Mouse (Mus musculus): ENCODE measurements around the gene Rabgap1. TPM values are rescaled to one million over a fixed set of nuclear protein-coding genes. Genes with fewer than 3 reads are reported as not detected.

The Rabgap1 gene
- polyA plus RNA-seq, 1 experiment from 2014 or later, result 69.1 TPM

DNA sequence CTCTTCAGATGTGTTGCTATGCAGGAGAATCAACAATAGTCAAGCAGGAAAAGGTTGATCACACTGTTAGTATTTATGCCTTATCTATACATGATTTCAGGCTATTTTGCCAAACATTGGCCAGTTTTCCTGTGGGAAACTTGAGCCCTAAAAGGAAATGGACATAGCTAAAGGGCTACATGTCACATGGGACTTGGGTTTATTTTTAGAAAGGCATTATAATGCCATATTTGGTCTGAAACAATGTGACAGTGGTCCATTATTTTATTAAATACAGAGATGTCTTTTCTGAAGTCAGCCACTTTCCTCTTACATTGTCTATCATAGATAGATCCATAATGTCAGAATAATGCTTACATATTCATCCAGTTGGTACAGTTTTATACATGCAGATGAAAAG lies 84.5 kb downstream of the Rabgap1 start:
- peaks cover 4% of the 10 kb centered on the region; the same call in 1 of the 2 replicates for H3K36me3 ChIP-seq (ENCODE audit: control insufficient read depth, insufficient read depth, low read length)
- no peak overlapping the region for H3K4me2 ChIP-seq (replicated peaks; ENCODE audit: low read depth, low read length)
- no peak overlapping the region for H3K9ac ChIP-seq (ENCODE audit: low read depth, low read length)
- no peaks in the 10 kb centered on the region for H3K9me3 ChIP-seq (ENCODE audit: control insufficient read depth, low read length)
- no peak for ATAC-seq (ENCODE audit: low FRiP score, low TSS enrichment)
- no peaks in the 10 kb centered on the region for H3K27me3 ChIP-seq (ENCODE audit: control insufficient read depth, insufficient read depth, low read length)
- H3K27ac ChIP-seq (ENCODE audit: low read depth, low read length), result no peak overlapping the region
- no peak overlapping the region for H3K4me3 ChIP-seq (ENCODE audit: low read length)
- no peaks in the 10 kb centered on the region for H3K4me1 ChIP-seq (ENCODE audit: control insufficient read depth, insufficient read depth, low read length)

- ATAC-seq (ENCODE audit: low FRiP score, low TSS enrichment), result no peak
- no peak overlapping the region for H3K4me2 ChIP-seq (replicated peaks; ENCODE audit: low read depth, low read length)
- H3K27me3 ChIP-seq (ENCODE audit: control insufficient read depth, insufficient read depth, low read length), result no peaks in the 10 kb centered on the region
Observed at GRCm38 (mm10) chr2:37529397-37529796, 86.3 kb downstream of the Rabgap1 start.

GRCm38 (mm10) chr2:37530766-37531165 lies 87.7 kb downstream of the Rabgap1 start:
- Histone ChIP-seq H3K36me3 (ENCODE audit: control insufficient read depth, insufficient read depth, low read length) (peaks cover 32% of the 10 kb centered on the region), H3K4me2 (replicated peaks; ENCODE audit: low read depth, low read length) (no peak overlapping the region), H3K4me3 (ENCODE audit: low read length) (no peak overlapping the region), H3K9ac (ENCODE audit: low read depth, low read length) (no peak overlapping the region), H3K4me1 (ENCODE audit: control insufficient read depth, insufficient read depth, low read length) (no peaks in the 10 kb centered on the region), H3K27ac (ENCODE audit: low read depth, low read length) (no peak overlapping the region), H3K9me3 (ENCODE audit: control insufficient read depth, low read length) (no peaks in the 10 kb centered on the region), H3K27me3 (ENCODE audit: control insufficient read depth, insufficient read depth, low read length) (no peaks in the 10 kb centered on the region)
- no peak for ATAC-seq (ENCODE audit: low FRiP score, low TSS enrichment)
- WGBS, result 90% methylated on average over 1 of the region's 1 CpGs

More at GRCm38 (mm10) chr2:37529397-37529796, 86.3 kb downstream of the Rabgap1 start:
- no peaks in the 10 kb centered on the region for H3K4me1 ChIP-seq (ENCODE audit: control insufficient read depth, insufficient read depth, low read length)
- no peak overlapping the region for H3K27ac ChIP-seq (ENCODE audit: low read depth, low read length)
- no peak overlapping the region for H3K4me3 ChIP-seq (ENCODE audit: low read length)
- H3K9ac ChIP-seq (ENCODE audit: low read depth, low read length), result no peak overlapping the region
- no peaks in the 10 kb centered on the region for H3K9me3 ChIP-seq (ENCODE audit: control insufficient read depth, low read length)
- WGBS, result 96% methylated on average over 2 of the region's 2 CpGs
- peaks cover 19% of the 10 kb centered on the region; the same call in 1 of the 2 replicates for H3K36me3 ChIP-seq (ENCODE audit: control insufficient read depth, insufficient read depth, low read length)

DNA sequence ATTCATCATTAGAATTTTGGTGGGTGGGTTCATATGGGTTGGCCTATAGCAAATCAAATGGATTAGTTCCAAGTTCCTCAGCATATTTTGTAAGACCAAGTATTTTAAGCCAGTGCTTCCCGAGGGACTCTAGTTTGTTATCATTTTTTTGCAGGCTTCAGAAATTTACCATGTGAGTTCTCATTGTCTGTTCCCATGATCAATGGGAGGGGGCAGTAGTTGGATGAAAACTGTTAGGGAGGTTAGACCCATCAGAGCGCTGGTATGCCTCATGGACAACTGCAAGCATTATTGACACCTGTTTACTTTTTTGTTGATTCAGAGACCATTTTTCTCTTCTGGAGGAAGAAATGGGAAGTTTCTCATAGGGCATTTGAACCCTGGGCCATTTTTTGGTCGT lies 88.6 kb downstream of the Rabgap1 start:
- Histone ChIP-seq H3K4me2 (replicated peaks; ENCODE audit: low read depth, low read length) (no peak overlapping the region), H3K27ac (ENCODE audit: low read depth, low read length) (no peak overlapping the region), H3K27me3 (ENCODE audit: control insufficient read depth, insufficient read depth, low read length) (no peaks in the 10 kb centered on the region), H3K36me3 (ENCODE audit: control insufficient read depth, insufficient read depth, low read length) (peaks cover 37% of the 10 kb centered on the region), H3K9me3 (ENCODE audit: control insufficient read depth, low read length) (no peaks in the 10 kb centered on the region), H3K4me3 (ENCODE audit: low read length) (no peak overlapping the region), H3K9ac (ENCODE audit: low read depth, low read length) (no peak overlapping the region), H3K4me1 (ENCODE audit: control insufficient read depth, insufficient read depth, low read length) (no peaks in the 10 kb centered on the region)
- 83% methylated on average over 3 of the region's 3 CpGs for WGBS
- ATAC-seq (ENCODE audit: low FRiP score, low TSS enrichment), result no peak

DNA sequence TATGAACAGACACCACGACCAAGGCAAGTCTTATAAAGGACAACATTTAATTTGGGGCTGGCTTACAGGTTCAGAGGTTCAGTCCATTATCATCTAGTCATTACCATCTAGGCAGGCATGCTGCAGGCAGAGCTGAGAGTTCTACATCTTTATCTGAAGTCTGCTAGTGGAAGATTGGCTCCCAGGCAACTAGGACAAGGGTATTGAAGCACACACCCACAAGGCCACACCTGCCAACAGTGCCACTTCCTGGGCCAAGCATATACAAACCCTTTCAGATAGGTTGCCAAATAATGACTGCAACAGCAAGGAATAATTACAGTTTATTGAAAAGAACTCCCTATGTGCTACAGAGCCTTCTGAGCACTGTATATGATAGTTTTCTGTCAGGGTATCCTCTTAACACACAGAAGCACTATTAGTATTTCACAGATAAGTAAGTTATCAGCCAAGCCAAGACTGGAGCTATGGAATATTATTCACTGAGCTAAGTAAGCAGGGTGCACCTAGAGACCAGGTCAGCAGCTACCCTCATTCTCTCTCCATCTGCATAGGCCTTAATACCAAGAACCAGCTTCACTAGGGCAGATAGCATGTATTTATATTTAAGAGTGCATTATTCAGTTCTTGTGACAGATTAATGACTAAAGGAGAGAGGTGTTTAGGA lies 106.4 kb downstream of the Rabgap1 start:
- H3K9me3 ChIP-seq (ENCODE audit: control insufficient read depth, low read length), result 0 out of 2 replicates have a peak, but pooled peaks cover under 1% of the 10 kb centered on the region
- peaks cover 55% of the 10 kb centered on the region for H3K36me3 ChIP-seq (ENCODE audit: control insufficient read depth, insufficient read depth, low read length)
- no peak for ATAC-seq (ENCODE audit: low FRiP score, low TSS enrichment)
- WGBS, result 88% methylated on average over 1 of the region's 1 CpGs
- H3K27me3 ChIP-seq (ENCODE audit: control insufficient read depth, insufficient read depth, low read length), result no peaks in the 10 kb centered on the region
- no peaks in the 10 kb centered on the region for H3K4me1 ChIP-seq (ENCODE audit: control insufficient read depth, insufficient read depth, low read length)
- H3K9ac ChIP-seq (ENCODE audit: low read depth, low read length), result no peak overlapping the region
- no peak overlapping the region for H3K27ac ChIP-seq (ENCODE audit: low read depth, low read length)
- H3K4me3 ChIP-seq (ENCODE audit: low read length), result no peak overlapping the region
- H3K4me2 ChIP-seq (replicated peaks; ENCODE audit: low read depth, low read length), result no peak overlapping the region

DNA sequence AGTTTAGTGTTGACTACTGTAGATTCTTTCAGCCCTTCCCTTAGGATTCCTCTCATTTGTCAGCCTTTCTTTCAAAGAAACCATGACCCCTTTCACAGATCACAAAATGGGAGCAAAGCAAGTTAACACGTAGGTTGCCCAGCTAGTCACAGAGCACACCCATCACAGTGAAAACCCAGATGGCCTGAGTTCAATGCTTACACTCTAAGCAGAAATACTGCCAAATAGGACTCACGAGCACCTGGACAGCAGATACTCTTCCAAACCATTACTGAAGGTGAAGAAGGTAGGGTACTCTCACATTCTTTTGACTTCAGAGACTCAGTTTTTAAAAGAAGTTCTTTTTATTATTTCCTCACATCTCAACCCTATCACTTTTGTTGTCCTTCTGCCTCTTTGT lies 113.3 kb downstream of the Rabgap1 start:
- Histone ChIP-seq H3K4me2 (replicated peaks; ENCODE audit: low read depth, low read length) (no peak overlapping the region), H3K9ac (ENCODE audit: low read depth, low read length) (no peak overlapping the region), H3K4me1 (ENCODE audit: control insufficient read depth, insufficient read depth, low read length) (no peaks in the 10 kb centered on the region), H3K27ac (ENCODE audit: low read depth, low read length) (no peak overlapping the region), H3K36me3 (ENCODE audit: control insufficient read depth, insufficient read depth, low read length) (peaks cover 79% of the 10 kb centered on the region), H3K9me3 (ENCODE audit: control insufficient read depth, low read length) (0 out of 2 replicates have a peak, but pooled peaks cover 3% of the 10 kb centered on the region), H3K27me3 (ENCODE audit: control insufficient read depth, insufficient read depth, low read length) (no peaks in the 10 kb centered on the region), H3K4me3 (ENCODE audit: low read length) (no peak overlapping the region)
- 65% methylated on average over 2 of the region's 2 CpGs for WGBS
- ATAC-seq (ENCODE audit: low FRiP score, low TSS enrichment), result no peak

DNA sequence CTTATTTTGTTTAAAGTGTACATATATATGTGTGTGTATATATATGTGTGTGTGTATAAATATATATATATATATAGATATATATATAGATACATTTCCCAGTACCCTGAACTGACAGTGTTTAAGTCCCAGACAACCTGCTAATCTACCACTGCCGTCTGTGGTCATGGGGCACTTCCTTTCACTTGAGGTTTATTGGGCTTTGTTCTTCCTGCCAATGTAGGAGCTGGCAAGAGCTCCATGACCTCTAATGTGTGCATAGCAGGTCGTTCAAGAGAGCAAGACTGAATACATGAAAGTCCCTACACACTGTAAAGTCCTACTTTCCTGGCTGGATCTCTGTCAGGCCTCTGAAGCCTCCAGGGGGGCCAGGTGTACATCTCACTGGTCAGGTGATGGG lies 122.5 kb downstream of the Rabgap1 start:
- H3K36me3 ChIP-seq (ENCODE audit: control insufficient read depth, insufficient read depth, low read length), result peaks cover 75% of the 10 kb centered on the region
- no peaks in the 10 kb centered on the region for H3K4me1 ChIP-seq (ENCODE audit: control insufficient read depth, insufficient read depth, low read length)
- no peak overlapping the region for H3K4me2 ChIP-seq (replicated peaks; ENCODE audit: low read depth, low read length)
- H3K27me3 ChIP-seq (ENCODE audit: control insufficient read depth, insufficient read depth, low read length), result no peaks in the 10 kb centered on the region
- H3K9me3 ChIP-seq (ENCODE audit: control insufficient read depth, low read length), result no peaks in the 10 kb centered on the region
- no peak overlapping the region for H3K27ac ChIP-seq (ENCODE audit: low read depth, low read length)
- no peak overlapping the region for H3K4me3 ChIP-seq (ENCODE audit: low read length)
- no peak for ATAC-seq (ENCODE audit: low FRiP score, low TSS enrichment)
- H3K9ac ChIP-seq (ENCODE audit: low read depth, low read length), result no peak overlapping the region
- 80% methylated on average over 2 of the region's 2 CpGs for WGBS

GRCm38 (mm10) chr2:37566035-37566434 lies 123.0 kb downstream of the Rabgap1 start:
- no peaks in the 10 kb centered on the region for H3K27me3 ChIP-seq (ENCODE audit: control insufficient read depth, insufficient read depth, low read length)
- H3K4me2 ChIP-seq (replicated peaks; ENCODE audit: low read depth, low read length), result no peak overlapping the region
- H3K9ac ChIP-seq (ENCODE audit: low read depth, low read length), result no peak overlapping the region
- H3K27ac ChIP-seq (ENCODE audit: low read depth, low read length), result no peak overlapping the region
- WGBS, result 78% methylated on average over 1 of the region's 1 CpGs
- H3K9me3 ChIP-seq (ENCODE audit: control insufficient read depth, low read length), result no peaks in the 10 kb centered on the region
- no peak for ATAC-seq (ENCODE audit: low FRiP score, low TSS enrichment)
- peaks cover 70% of the 10 kb centered on the region for H3K36me3 ChIP-seq (ENCODE audit: control insufficient read depth, insufficient read depth, low read length)
- H3K4me1 ChIP-seq (ENCODE audit: control insufficient read depth, insufficient read depth, low read length), result no peaks in the 10 kb centered on the region
- no peak overlapping the region for H3K4me3 ChIP-seq (ENCODE audit: low read length)

DNA sequence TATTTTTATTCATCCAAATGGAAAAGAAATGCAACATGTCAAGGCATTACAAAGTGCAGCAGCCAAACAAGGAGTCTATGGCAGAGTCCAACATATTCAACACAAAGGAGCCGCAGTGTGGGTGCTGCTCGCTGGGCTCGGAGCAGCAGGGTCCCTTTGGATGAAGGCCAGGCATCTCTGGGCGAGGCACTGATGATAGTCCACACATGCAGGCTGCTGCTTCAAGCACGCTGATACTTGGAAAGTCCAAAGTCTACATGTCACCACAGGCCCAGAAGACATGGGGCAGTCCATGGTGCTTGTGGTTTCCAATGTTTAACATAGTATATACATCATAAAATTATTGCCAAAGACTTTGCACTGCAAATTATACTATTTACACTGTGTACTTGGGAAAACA lies 126.8 kb downstream of the Rabgap1 start:
- H3K4me1 ChIP-seq (ENCODE audit: control insufficient read depth, insufficient read depth, low read length), result no peaks in the 10 kb centered on the region
- peaks cover 37% of the 10 kb centered on the region for H3K36me3 ChIP-seq (ENCODE audit: control insufficient read depth, insufficient read depth, low read length)
- H3K4me3 ChIP-seq (ENCODE audit: low read length), result no peak overlapping the region
- no peak overlapping the region for H3K9ac ChIP-seq (ENCODE audit: low read depth, low read length)
- H3K27ac ChIP-seq (ENCODE audit: low read depth, low read length), result no peak overlapping the region
- no peaks in the 10 kb centered on the region for H3K27me3 ChIP-seq (ENCODE audit: control insufficient read depth, insufficient read depth, low read length)
- ATAC-seq (ENCODE audit: low FRiP score, low TSS enrichment), result no peak
- no peak overlapping the region for H3K4me2 ChIP-seq (replicated peaks; ENCODE audit: low read depth, low read length)
- 96% methylated on average over 5 of the region's 5 CpGs for WGBS
- no peaks in the 10 kb centered on the region for H3K9me3 ChIP-seq (ENCODE audit: control insufficient read depth, low read length)
